Mouse (Mus musculus): ENCODE data around the gene Maff. TPM values are rescaled to one million over a fixed set of nuclear protein-coding genes. Genes with fewer than 3 reads are reported as not detected.

Gene Maff
- total and polyA plus RNA-seq, 3 experiments = 8.4 to 11.7 (median 10.1) TPM

- ATAC-seq (ENCODE audit: extremely low read depth, insufficient number of reproducible peaks, low FRiP score, poor library complexity, severe bottlenecking) = no peak
- no peak for TF ChIP-seq TAL1 (conservative IDR thresholded peaks at IDR 0.05; ENCODE audit: low read depth, low read length)
- TF ChIP-seq GATA2 (IDR thresholded peaks at IDR 0.05; ENCODE audit: borderline replicate concordance, low read depth, low read length) = no peak
- no peak for TF ChIP-seq POLR2AphosphoS5 (IDR thresholded peaks at IDR 0.05; ENCODE audit: insufficient replicate concordance, low read depth, low read length)
- TF ChIP-seq GATA1 (IDR thresholded peaks at IDR 0.05; ENCODE audit: borderline replicate concordance, low read length) = no peak
- TF ChIP-seq CTCF (IDR thresholded peaks at IDR 0.05; ENCODE audit: low read depth, low read length) = no peak
- peaks cover 46% of the 10 kb centered on the region for H3K36me3 ChIP-seq (replicated peaks)
- no peak for DNase-seq (ENCODE audit: low spot score)
- peaks cover 7% of the 10 kb centered on the region for H3K9me3 ChIP-seq (replicated peaks)
- H3K4me1 ChIP-seq (ENCODE audit: insufficient read depth, low read depth, low read length) = peaks cover 4% of the 10 kb centered on the region; the same call in 1 of the 2 replicates
- H3K27me3 ChIP-seq (ENCODE audit: insufficient read depth, low read length) = peaks cover 14% of the 10 kb centered on the region; the same call in 1 of the 2 replicates
- no peak overlapping the region for H3K4me3 ChIP-seq (ENCODE audit: low read depth, low read length)
Observed at GRCm38 (mm10) chr15:79359954-79360353, 13.5 kb downstream of the Maff start.

DNA sequence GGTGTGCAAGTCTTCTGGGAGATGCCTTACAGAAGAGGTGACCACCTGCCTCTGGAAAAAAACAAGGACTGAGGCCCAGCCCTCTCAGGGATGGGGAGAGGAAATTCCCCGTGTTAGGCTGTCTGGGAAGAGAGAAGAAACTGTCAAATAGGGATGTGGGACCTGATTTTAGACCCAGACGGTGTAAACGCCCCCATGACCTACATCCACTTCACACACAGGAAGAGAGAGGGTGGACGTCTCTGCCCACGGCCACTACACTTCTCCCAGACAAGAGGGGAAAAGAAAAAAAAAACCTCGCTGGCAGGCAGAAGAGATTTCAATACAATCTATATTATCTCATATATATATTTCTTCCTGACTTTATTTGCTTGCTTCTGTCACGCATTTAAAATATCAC is 13.9 kb downstream of the Maff start:
- Histone ChIP-seq H3K4me1 (ENCODE audit: insufficient read depth, low read depth, low read length) (peaks cover 4% of the 10 kb centered on the region; the same call in 1 of the 2 replicates), H3K9me3 (replicated peaks) (peaks cover 7% of the 10 kb centered on the region), H3K36me3 (replicated peaks) (peaks cover 46% of the 10 kb centered on the region), H3K4me3 (ENCODE audit: low read depth, low read length) (no peak overlapping the region), H3K27me3 (ENCODE audit: insufficient read depth, low read length) (peaks cover 14% of the 10 kb centered on the region; the same call in 1 of the 2 replicates)
- ATAC-seq (ENCODE audit: extremely low read depth, insufficient number of reproducible peaks, low FRiP score, poor library complexity, severe bottlenecking) = no peak
- no peak for DNase-seq (ENCODE audit: low spot score)
- no peak for TF ChIP-seq GATA2 (IDR thresholded peaks at IDR 0.05; ENCODE audit: borderline replicate concordance, low read depth, low read length)

DNA sequence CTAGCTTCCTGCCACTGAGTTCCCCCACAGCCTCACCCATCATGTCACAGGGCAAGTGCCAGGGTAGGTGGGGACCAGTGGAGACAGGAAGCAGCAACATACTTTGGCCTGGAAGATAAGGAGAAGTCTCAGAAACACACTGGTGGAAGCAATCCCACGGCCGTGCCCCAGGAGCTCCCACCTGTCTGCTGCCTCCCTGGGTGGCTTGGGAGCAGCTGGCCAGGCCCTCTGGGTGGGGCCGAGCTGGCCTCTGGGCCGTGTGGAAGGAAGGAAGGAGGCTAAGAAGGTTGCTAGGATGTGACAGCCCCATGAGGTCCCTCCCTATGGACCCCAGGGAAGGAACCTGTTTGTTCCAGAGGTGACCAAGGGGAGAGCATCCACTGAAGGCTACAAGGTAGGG is 14.6 kb downstream of the Maff start:
- no peak for ATAC-seq (ENCODE audit: extremely low read depth, insufficient number of reproducible peaks, low FRiP score, poor library complexity, severe bottlenecking)
- Histone ChIP-seq H3K36me3 (replicated peaks) (peaks cover 41% of the 10 kb centered on the region), H3K4me3 (ENCODE audit: low read depth, low read length) (no peak overlapping the region), H3K27me3 (ENCODE audit: insufficient read depth, low read length) (peaks cover 21% of the 10 kb centered on the region), H3K9me3 (replicated peaks) (peaks cover 7% of the 10 kb centered on the region), H3K4me1 (ENCODE audit: insufficient read depth, low read depth, low read length) (peaks cover 4% of the 10 kb centered on the region; the same call in 1 of the 2 replicates)
- TF ChIP-seq POLR2AphosphoS5 (IDR thresholded peaks at IDR 0.05; ENCODE audit: insufficient replicate concordance, low read depth, low read length) (no peak), GATA1 (IDR thresholded peaks at IDR 0.05; ENCODE audit: borderline replicate concordance, low read length) (no peak), GATA2 (IDR thresholded peaks at IDR 0.05; ENCODE audit: borderline replicate concordance, low read depth, low read length) (no peak)
- no peak for DNase-seq (ENCODE audit: low spot score)

- Histone ChIP-seq H3K9me3 (replicated peaks) (no peaks in the 10 kb centered on the region), H3K4me3 (ENCODE audit: low read depth, low read length) (no peak overlapping the region), H3K4me1 (ENCODE audit: insufficient read depth, low read depth, low read length) (peaks cover 9% of the 10 kb centered on the region; the same call in 1 of the 2 replicates), H3K27me3 (ENCODE audit: insufficient read depth, low read length) (peaks cover 28% of the 10 kb centered on the region), H3K36me3 (replicated peaks) (peaks cover 16% of the 10 kb centered on the region)
- ATAC-seq (ENCODE audit: extremely low read depth, insufficient number of reproducible peaks, low FRiP score, poor library complexity, severe bottlenecking) (no peak), DNase-seq (ENCODE audit: low spot score) (no peak)
- TF ChIP-seq GATA1 (IDR thresholded peaks at IDR 0.05; ENCODE audit: borderline replicate concordance, low read length) (no peak), CTCF (IDR thresholded peaks at IDR 0.05; ENCODE audit: low read depth, low read length) (no peak), POLR2AphosphoS5 (IDR thresholded peaks at IDR 0.05; ENCODE audit: insufficient replicate concordance, low read depth, low read length) (no peak), TAL1 (conservative IDR thresholded peaks at IDR 0.05; ENCODE audit: low read depth, low read length) (no peak), GATA2 (IDR thresholded peaks at IDR 0.05; ENCODE audit: borderline replicate concordance, low read depth, low read length) (no peak)
Observed at GRCm38 (mm10) chr15:79364120-79364519, 17.7 kb downstream of the Maff start.

- Histone ChIP-seq H3K4me1 (ENCODE audit: insufficient read depth, low read depth, low read length) (peaks cover 9% of the 10 kb centered on the region; the same call in 1 of the 2 replicates), H3K36me3 (replicated peaks) (peaks cover 15% of the 10 kb centered on the region), H3K27me3 (ENCODE audit: insufficient read depth, low read length) (peaks cover 29% of the 10 kb centered on the region), H3K9me3 (replicated peaks) (no peaks in the 10 kb centered on the region), H3K4me3 (ENCODE audit: low read depth, low read length) (no peak overlapping the region)
- TF ChIP-seq POLR2AphosphoS5 (IDR thresholded peaks at IDR 0.05; ENCODE audit: insufficient replicate concordance, low read depth, low read length) (no peak), GATA1 (IDR thresholded peaks at IDR 0.05; ENCODE audit: borderline replicate concordance, low read length) (no peak), GATA2 (IDR thresholded peaks at IDR 0.05; ENCODE audit: borderline replicate concordance, low read depth, low read length) (no peak), TAL1 (conservative IDR thresholded peaks at IDR 0.05; ENCODE audit: low read depth, low read length) (no peak), CTCF (IDR thresholded peaks at IDR 0.05; ENCODE audit: low read depth, low read length) (no peak)
- DNase-seq (ENCODE audit: low spot score) (no peak), ATAC-seq (ENCODE audit: extremely low read depth, insufficient number of reproducible peaks, low FRiP score, poor library complexity, severe bottlenecking) (no peak)
Observed at GRCm38 (mm10) chr15:79365068-79365467, 18.6 kb downstream of the Maff start.

- no peak for TF ChIP-seq POLR2AphosphoS5 (IDR thresholded peaks at IDR 0.05; ENCODE audit: insufficient replicate concordance, low read depth, low read length)
- TF ChIP-seq TAL1 (conservative IDR thresholded peaks at IDR 0.05; ENCODE audit: low read depth, low read length) = no peak
- TF ChIP-seq GATA1 (IDR thresholded peaks at IDR 0.05; ENCODE audit: borderline replicate concordance, low read length) = no peak
- TF ChIP-seq GATA2 (IDR thresholded peaks at IDR 0.05; ENCODE audit: borderline replicate concordance, low read depth, low read length) = no peak
- TF ChIP-seq CTCF (IDR thresholded peaks at IDR 0.05; ENCODE audit: low read depth, low read length) = no peak
- peaks cover 35% of the 10 kb centered on the region for H3K27me3 ChIP-seq (ENCODE audit: insufficient read depth, low read length)
- peaks cover 9% of the 10 kb centered on the region; the same call in 1 of the 2 replicates for H3K4me1 ChIP-seq (ENCODE audit: insufficient read depth, low read depth, low read length)
- H3K4me3 ChIP-seq (ENCODE audit: low read depth, low read length) = no peak overlapping the region
- DNase-seq (ENCODE audit: low spot score) = no peak
- H3K36me3 ChIP-seq (replicated peaks) = peaks cover 8% of the 10 kb centered on the region
- H3K9me3 ChIP-seq (replicated peaks) = no peaks in the 10 kb centered on the region
- ATAC-seq (ENCODE audit: extremely low read depth, insufficient number of reproducible peaks, low FRiP score, poor library complexity, severe bottlenecking) = no peak
Observed at GRCm38 (mm10) chr15:79366402-79366801, 20.0 kb downstream of the Maff start.
